Comparison of ENCODE assay signal across 8 mouse cellular contexts in genomic region chr2:168274374-168274935, GRCm38 (mm10). TPM values are rescaled to one million over a fixed set of nuclear protein-coding genes. Genes with fewer than 3 reads are reported as not detected.
DNase-seq lines count a peak whose midpoint lies in the region; ATAC-seq and TF ChIP-seq lines count a peak whose summit lies in the region.

No protein-coding gene starts in this region.

- TF ChIP-seq CTCF in lung, embryonic 14.5 days (IDR thresholded peaks at IDR 0.05; ENCODE audit: low read depth) = peak; percentile 90

- DNase-seq in midbrain, embryonic 10.5 days (ENCODE audit: low spot score) = peak; percentile 77
- DNase-seq in c-Kit-negative CD71-positive TER-119-positive erythroid progenitor cells, embryonic 14.5 days (ENCODE audit: low read depth, low spot score) = peak; percentile 13
- peak; percentile 53 for DNase-seq in forelimb bud, embryonic 11.5 days (ENCODE audit: low read depth, low spot score)
- peak; percentile 37 to 87 for DNase-seq in kidney, postnatal 36 days
- peak; percentile 79 for DNase-seq in lung, embryonic 14.5 days
- DNase-seq in right cerebral cortex, adult 18-20 months = peak; percentile 52
- DNase-seq in urinary bladder, postnatal 25 days (ENCODE audit: low spot score) = peak; percentile 74

- H3K4me3 ChIP-seq in midbrain, embryonic 10.5 days = no peak overlapping the region
- no peak overlapping the region for H3K4me3 ChIP-seq in midbrain, embryonic 15.5 days
- H3K4me3 ChIP-seq in lung, embryonic 14.5 days (ENCODE audit: low read depth, low read length) = no peak overlapping the region

- peaks cover 56% of the 10 kb centered on the region for H3K27me3 ChIP-seq in midbrain, embryonic 10.5 days (ENCODE audit: low read depth, poor library complexity, severe bottlenecking)
- peaks cover 15% of the 10 kb centered on the region for H3K27me3 ChIP-seq in midbrain, embryonic 15.5 days (replicated peaks)
- peaks cover 46% of the 10 kb centered on the region for H3K27me3 ChIP-seq in lung, embryonic 14.5 days (ENCODE audit: insufficient read depth, low read length)

- 14% methylated on average over 11 of the region's 11 CpGs for WGBS in midbrain, embryonic 10.5 days
- 14% methylated on average over 11 of the region's 11 CpGs for WGBS in midbrain, embryonic 15.5 days
- WGBS in lung, embryonic 14.5 days = 7% methylated on average over 11 of the region's 11 CpGs

- H3K9me3 ChIP-seq in midbrain, embryonic 10.5 days (replicated peaks) = no peaks in the 10 kb centered on the region
- no peaks in the 10 kb centered on the region for H3K9me3 ChIP-seq in midbrain, embryonic 15.5 days
- H3K9me3 ChIP-seq in lung, embryonic 14.5 days (ENCODE audit: low read depth, low read length) = no peaks in the 10 kb centered on the region

- no peak overlapping the region for H3K9ac ChIP-seq in midbrain, embryonic 15.5 days
- H3K9ac ChIP-seq in lung, embryonic 14.5 days = no peak overlapping the region

- H3K4me2 ChIP-seq in midbrain, embryonic 15.5 days = no peak overlapping the region
- H3K4me2 ChIP-seq in lung, embryonic 14.5 days = no peak overlapping the region

- peaks cover 36% of the 10 kb centered on the region for H3K4me1 ChIP-seq in midbrain, embryonic 10.5 days
- no peaks in the 10 kb centered on the region; the same call in 1 of the 2 replicates for H3K4me1 ChIP-seq in midbrain, embryonic 15.5 days
- no peaks in the 10 kb centered on the region for H3K4me1 ChIP-seq in lung, embryonic 14.5 days (ENCODE audit: insufficient read depth)

- no peak overlapping the region for H3K27ac ChIP-seq in midbrain, embryonic 10.5 days (replicated peaks)
- H3K27ac ChIP-seq in midbrain, embryonic 15.5 days = no peak overlapping the region
- no peak overlapping the region for H3K27ac ChIP-seq in lung, embryonic 14.5 days (ENCODE audit: low read depth)

- no peak for ATAC-seq in midbrain, embryonic 15.5 days (replicated peaks)
- peak; percentile 24; the same call in 1 of the 2 replicates for ATAC-seq in lung, embryonic 14.5 days (ENCODE audit: insufficient read depth)

- H3K36me3 ChIP-seq in midbrain, embryonic 10.5 days = no peaks in the 10 kb centered on the region
- H3K36me3 ChIP-seq in midbrain, embryonic 15.5 days (replicated peaks) = no peaks in the 10 kb centered on the region
- H3K36me3 ChIP-seq in lung, embryonic 14.5 days (ENCODE audit: insufficient read depth) = no peaks in the 10 kb centered on the region

RNA-seq across cellular contexts. Expression of gene Kcng1, which starts 7.1 kb away (rescaled TPM):
- 4.2 and 4.4 TPM in 2 replicates for polyA plus RNA-seq in midbrain, embryonic 10.5 days (2016; fragmentation: Nextera tagmentation; extraction: Ambion mirVana)
- 3.5 and 3.8 TPM in 2 replicates for polyA plus RNA-seq in midbrain, embryonic 15.5 days (2015; fragmentation: Nextera tagmentation; extraction: Ambion mirVana)
- 0.14 and 0.83 TPM in 2 replicates for polyA plus RNA-seq in lung, embryonic 14.5 days (2014; fragmentation: Nextera tagmentation; extraction: Ambion mirVana)

RNA-seq across cellular contexts. Expression of gene Mocs3, which starts 44.0 kb away (rescaled TPM):
- polyA plus RNA-seq in midbrain, embryonic 10.5 days (2016; fragmentation: Nextera tagmentation; extraction: Ambion mirVana) = 6.9 and 7.0 TPM in 2 replicates
- 9.3 and 10.3 TPM in 2 replicates for polyA plus RNA-seq in midbrain, embryonic 15.5 days (2015; fragmentation: Nextera tagmentation; extraction: Ambion mirVana)
- polyA plus RNA-seq in lung, embryonic 14.5 days (2014; fragmentation: Nextera tagmentation; extraction: Ambion mirVana) = 7.7 and 10.0 TPM in 2 replicates

RNA-seq across cellular contexts. Expression of gene Dpm1, which starts 44.1 kb away (rescaled TPM):
- 86.0 and 88.9 TPM in 2 replicates for polyA plus RNA-seq in midbrain, embryonic 10.5 days (2016; fragmentation: Nextera tagmentation; extraction: Ambion mirVana)
- polyA plus RNA-seq in midbrain, embryonic 15.5 days (2015; fragmentation: Nextera tagmentation; extraction: Ambion mirVana) = 42.7 and 56.4 TPM in 2 replicates
- polyA plus RNA-seq in lung, embryonic 14.5 days (2014; fragmentation: Nextera tagmentation; extraction: Ambion mirVana) = 81.4 and 84.6 TPM in 2 replicates

RNA-seq across cellular contexts. Expression of gene Gm20716, which starts 44.3 kb away (rescaled TPM):
- polyA plus RNA-seq in midbrain, embryonic 10.5 days (2016; fragmentation: Nextera tagmentation; extraction: Ambion mirVana) = 17.2 and 18.1 TPM in 2 replicates
- 25.6 and 26.1 TPM in 2 replicates for polyA plus RNA-seq in midbrain, embryonic 15.5 days (2015; fragmentation: Nextera tagmentation; extraction: Ambion mirVana)
- polyA plus RNA-seq in lung, embryonic 14.5 days (2014; fragmentation: Nextera tagmentation; extraction: Ambion mirVana) = 23.1 and 24.7 TPM in 2 replicates

Comparison
In these comparisons a context has a peak if more than half of its experiments do, and no peak if none do; other contexts are left out.
1. DNase-seq: peak in every context shown above with its lines; median percentile 79 in lung, embryonic 14.5 days; 77 in midbrain, embryonic 10.5 days; 74 in urinary bladder, postnatal 25 days; 62 in kidney, postnatal 36 days; 53 in forelimb bud, embryonic 11.5 days; 52 in right cerebral cortex, adult 18-20 months; 13 in c-Kit-negative CD71-positive TER-119-positive erythroid progenitor cells, embryonic 14.5 days.